Mouse (Mus musculus): Measurements from ENCODE around the gene Slc22a14.
"Not testable (repeated sequence)": the region's sequence is repeated elsewhere in the genome, so short reads cannot be mapped to it uniquely, and the experiment has no call there.

- TF ChIP-seq EP300 (optimal IDR thresholded peaks at IDR 0.05); CTCF (IDR thresholded peaks at IDR 0.05; ENCODE audit: low read depth): not testable (repeated sequence)
These were observed 99.8 kb downstream of the Slc22a14 start for GRCm38 (mm10) chr9:119265373-119266120.
